Mouse (Mus musculus) spleen, postnatal 36 days (tissue): Measurements from ENCODE around the gene Olfr1491.

ENCODE experiments used
- DNase-seq, 2 experiments: peaks; one replicate each; pipeline ENCODE4 v3.0.0; 2022; ENCODE audit warnings: low spot score in 2 of 2, mixed read lengths in 1 of 2

Gene Olfr1491

DNA sequence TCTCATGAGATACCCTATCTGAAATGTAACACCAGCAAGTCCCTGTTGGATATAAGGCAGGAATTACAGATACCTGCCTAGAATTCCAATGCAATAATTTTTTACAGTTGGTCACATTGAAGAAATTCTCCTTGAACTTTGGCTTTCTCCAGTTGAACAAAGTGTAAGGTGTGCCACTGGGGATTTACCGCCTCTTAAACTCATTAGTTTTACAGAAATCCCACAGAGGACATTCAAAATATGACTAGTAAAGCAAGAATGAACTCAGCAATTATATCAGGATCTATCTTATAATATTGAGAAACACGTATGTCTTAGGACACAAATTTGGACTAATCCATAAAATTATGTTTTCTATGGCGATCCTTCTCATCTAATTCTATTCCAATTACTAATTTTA is at the start of gene Olfr1491:
Gene Olfr1491, plus strand, starts transcription at position 301 of the 400 bp plus-strand sequence.
- DNase-seq = no peak

DNA sequence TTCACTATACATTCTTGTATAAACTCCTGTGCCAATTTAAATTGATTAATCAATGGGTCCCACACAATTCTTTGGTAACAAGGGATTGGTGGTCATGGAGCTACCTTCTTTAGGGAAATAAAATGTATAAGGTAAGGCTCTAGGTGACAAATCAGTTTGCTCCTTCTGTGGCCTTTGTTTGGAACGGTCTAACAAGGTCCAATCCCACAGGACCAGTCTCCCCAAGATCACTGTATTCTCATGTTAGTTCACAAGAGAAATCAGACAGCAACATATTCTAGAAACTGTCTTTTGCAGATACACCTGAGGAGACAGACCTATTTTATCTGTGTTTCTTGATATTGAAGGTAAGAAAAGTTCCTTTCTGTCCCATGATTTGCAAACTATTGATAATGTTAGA is 46.3 kb upstream of the Olfr1491 start, which contains the start of gene Olfr1490:
Gene Olfr1490, plus strand, starts transcription at position 301 of the 400 bp plus-strand sequence.
- DNase-seq = no peak

DNA sequence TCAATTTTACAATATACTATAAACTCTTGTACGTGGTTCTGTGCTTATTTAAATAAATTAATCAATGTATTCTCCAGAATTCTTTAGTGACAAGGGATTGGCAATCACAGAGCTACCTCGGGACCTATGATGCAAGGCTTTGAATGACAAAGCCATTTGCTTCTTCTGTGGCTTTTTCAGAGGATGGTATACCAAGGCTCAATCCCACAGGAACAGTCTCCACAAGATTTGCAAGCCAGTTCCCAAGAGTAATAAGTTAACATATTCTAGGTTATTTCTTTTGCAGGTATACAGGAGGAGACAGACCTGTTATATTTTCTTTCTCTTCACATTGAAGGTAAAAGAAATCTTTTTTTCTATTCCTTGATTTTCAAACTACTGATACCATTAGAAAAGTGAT is 25.9 kb downstream of the Olfr1491 start, which contains the start of gene Olfr1493-ps1:
Gene Olfr1493-ps1, plus strand, starts transcription at position 301 of the 400 bp plus-strand sequence.
- no peak for DNase-seq

DNA sequence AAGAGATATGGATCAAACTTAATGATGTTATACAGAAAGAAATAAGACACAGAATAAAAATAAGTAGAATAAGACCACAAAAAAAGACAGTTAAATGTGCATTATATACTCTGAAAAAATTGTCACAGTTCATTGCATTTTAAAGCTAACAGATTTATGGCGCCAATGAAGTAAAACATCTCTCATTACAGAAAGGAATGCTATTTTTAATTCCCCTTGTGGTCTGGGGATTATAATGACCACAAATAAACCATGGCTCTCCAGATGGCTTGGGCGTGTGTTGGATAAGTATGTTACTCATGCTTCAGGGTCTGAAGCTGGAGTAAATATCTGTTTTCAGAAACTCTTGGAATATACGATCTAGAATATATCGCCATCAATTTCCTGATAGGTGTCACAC is 42.4 kb downstream of the Olfr1491 start, which contains the start of gene Olfr1494:
Gene Olfr1494, plus strand, starts transcription at position 301 of the 400 bp plus-strand sequence.
- no peak for DNase-seq

DNA sequence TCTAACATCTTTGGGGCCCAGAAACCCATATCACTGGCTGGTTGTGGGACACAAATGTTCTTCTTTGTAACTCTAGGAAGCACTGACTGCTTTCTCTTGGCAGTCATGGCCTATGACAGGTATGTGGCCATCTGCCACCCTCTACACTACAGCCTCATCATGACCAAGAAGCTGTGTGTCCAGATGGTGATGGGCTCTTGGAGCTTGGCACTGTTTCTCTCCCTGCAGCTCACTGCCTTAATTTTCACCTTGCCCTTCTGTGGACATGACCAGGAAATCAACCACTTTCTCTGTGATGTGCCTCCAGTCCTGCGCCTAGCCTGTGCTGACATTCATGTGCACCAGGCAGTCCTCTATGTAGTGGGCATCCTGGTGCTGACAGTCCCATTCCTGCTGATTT is 52.3 kb downstream of the Olfr1491 start:
- DNase-seq = no peak
